In the genomic region with DNA sequence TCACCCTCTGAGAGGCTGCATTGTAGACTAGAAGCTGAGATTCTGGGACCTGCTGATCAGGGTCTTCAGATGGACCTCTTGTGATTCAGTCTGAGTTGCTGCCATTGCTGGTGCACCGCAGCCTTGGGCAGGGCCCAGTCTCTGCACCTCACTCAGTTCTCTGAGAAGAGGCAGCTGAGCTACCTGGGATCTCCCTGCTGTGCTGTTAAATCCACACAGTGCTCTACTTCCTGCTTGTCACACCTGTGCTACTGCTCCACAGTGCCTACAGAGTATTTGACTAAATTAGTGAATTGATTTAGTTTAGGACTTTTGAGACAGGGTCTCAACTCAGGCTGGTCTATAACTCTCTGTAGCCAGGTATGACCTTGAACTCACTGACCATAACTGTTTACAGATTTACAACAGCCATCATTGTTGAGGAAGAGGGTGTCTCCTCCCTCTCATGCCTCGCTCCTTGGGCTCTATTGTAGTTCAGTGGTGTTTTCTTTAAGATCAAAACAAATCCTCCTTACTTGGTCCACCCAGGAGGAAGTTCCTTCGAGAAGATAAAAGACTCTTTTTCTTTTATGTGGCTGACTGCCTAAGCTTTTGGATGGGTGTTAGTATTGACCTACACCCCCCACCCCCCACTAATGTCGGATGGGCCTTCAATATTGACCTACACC, we compare ENCODE assay signal across 20 mouse cellular contexts. TPM values are rescaled to one million over a fixed set of nuclear protein-coding genes. Genes with fewer than 3 reads are reported as not detected.
DNase-seq lines count a peak whose midpoint lies in the region; ATAC-seq and TF ChIP-seq lines count a peak whose summit lies in the region.
"Had no signal": no experiment of that assay in that cellular context is flagged by ENCODE, and none has a peak within 500 bp of the region (broad histone marks: within the 10 kb centered on the region; RNA-seq: fewer than 3 reads in every experiment).

No protein-coding gene starts in this region.

- peak overlapping the region; percentile 29 for H3K27ac ChIP-seq in heart, adult 2 months
- 0 out of 2 replicates have a peak overlapping the region, but pooled peaks have one; percentile 11 for H3K27ac ChIP-seq in liver, postnatal 0 days (ENCODE audit: low read depth)
- H3K27ac ChIP-seq in olfactory bulb, adult 2 months (ENCODE audit: insufficient read depth, low read depth, low read length), result 0 out of 2 replicates have a peak overlapping the region, but pooled peaks have one; percentile 3
- no peak overlapping the region for H3K27ac ChIP-seq in forebrain, embryonic 15.5 days (replicated peaks)
- H3K27ac ChIP-seq in forebrain, embryonic 16.5 days (ENCODE audit: low read length), result no peak overlapping the region
- H3K27ac ChIP-seq: embryonic facial prominence, embryonic 10.5 days; forebrain, embryonic 13.5 days had no signal

- H3K79me2 ChIP-seq in heart, adult 2 months (replicated peaks; ENCODE audit: control insufficient read depth, insufficient read depth, low read length), result peaks cover 5% of the 10 kb centered on the region

- ATAC-seq in liver, postnatal 0 days, result no peak
- no peak for ATAC-seq in forebrain, embryonic 15.5 days (replicated peaks)
- ATAC-seq in forebrain, embryonic 16.5 days, result no peak
- ATAC-seq: forebrain, embryonic 13.5 days; intestine, postnatal 0 days had no signal

- no peaks in the 10 kb centered on the region for H3K27me3 ChIP-seq in heart, adult 2 months (ENCODE audit: control insufficient read depth, insufficient read depth, low read length)
- no peaks in the 10 kb centered on the region for H3K27me3 ChIP-seq in liver, postnatal 0 days (ENCODE audit: insufficient read depth, low read length)
- no peaks in the 10 kb centered on the region for H3K27me3 ChIP-seq in forebrain, embryonic 15.5 days
- no peaks in the 10 kb centered on the region for H3K27me3 ChIP-seq in forebrain, embryonic 16.5 days (replicated peaks; ENCODE audit: control insufficient read depth, insufficient read depth, low read length)
- H3K27me3 ChIP-seq: forebrain, embryonic 13.5 days; heart, embryonic 12.5 days had no signal

- H3K36me3 ChIP-seq in heart, adult 2 months (ENCODE audit: control insufficient read depth, insufficient read depth, low read length), result peaks cover 3% of the 10 kb centered on the region
- H3K36me3 ChIP-seq in liver, postnatal 0 days (replicated peaks; ENCODE audit: insufficient read depth, low read length), result peaks cover 21% of the 10 kb centered on the region
- no peaks in the 10 kb centered on the region for H3K36me3 ChIP-seq in forebrain, embryonic 15.5 days
- no peaks in the 10 kb centered on the region for H3K36me3 ChIP-seq in forebrain, embryonic 16.5 days (ENCODE audit: control insufficient read depth, insufficient read depth)

- intact Hi-C loops in heart, adult 2 months (cut with DNase I), result no loop called here
- intact Hi-C loops in heart, postnatal 14 days (cut with DNase I), result no loop called here

- no peak for TF ChIP-seq POLR2A in heart, adult 2 months (IDR thresholded peaks at IDR 0.05; ENCODE audit: insufficient read depth, low read depth, low read length)
- TF ChIP-seq POLR2A in olfactory bulb, adult 2 months (IDR thresholded peaks at IDR 0.05; ENCODE audit: insufficient read depth, low read depth, low read length), result no peak

- no peak overlapping the region for H3K4me2 ChIP-seq in liver, postnatal 0 days (ENCODE audit: low read depth, low read length)
- H3K4me2 ChIP-seq in forebrain, embryonic 15.5 days (replicated peaks), result no peak overlapping the region
- no peak overlapping the region for H3K4me2 ChIP-seq in forebrain, embryonic 16.5 days (ENCODE audit: low read length)
- H3K4me2 ChIP-seq: forebrain, embryonic 13.5 days; heart, embryonic 12.5 days; liver, embryonic 11.5 days; lung, embryonic 14.5 days had no signal

- no peaks in the 10 kb centered on the region for H3K9me3 ChIP-seq in liver, postnatal 0 days (ENCODE audit: low read length)
- H3K9me3 ChIP-seq in forebrain, embryonic 15.5 days, result no peaks in the 10 kb centered on the region
- H3K9me3 ChIP-seq in forebrain, embryonic 16.5 days (ENCODE audit: control insufficient read depth, low read length), result no peaks in the 10 kb centered on the region
- H3K9me3 ChIP-seq: embryonic facial prominence, embryonic 10.5 days; forebrain, embryonic 13.5 days; heart, embryonic 12.5 days had no signal

- H3K4me1 ChIP-seq in heart, adult 2 months (ENCODE audit: control insufficient read depth, insufficient read depth, low read length), result peaks cover 44% of the 10 kb centered on the region
- peaks cover 36% of the 10 kb centered on the region for H3K4me1 ChIP-seq in liver, postnatal 0 days (ENCODE audit: insufficient read depth)
- peaks cover 26% of the 10 kb centered on the region for H3K4me1 ChIP-seq in olfactory bulb, adult 2 months (ENCODE audit: control insufficient read depth, insufficient read depth, low read length)
- no peaks in the 10 kb centered on the region for H3K4me1 ChIP-seq in forebrain, embryonic 15.5 days
- no peaks in the 10 kb centered on the region for H3K4me1 ChIP-seq in forebrain, embryonic 16.5 days (replicated peaks; ENCODE audit: control insufficient read depth, insufficient read depth, low read length)
- H3K4me1 ChIP-seq: forebrain, embryonic 13.5 days had no signal

- no peak for TF ChIP-seq EP300 in heart, adult 2 months (IDR thresholded peaks at IDR 0.05; ENCODE audit: insufficient read depth, low read depth, low read length)
- TF ChIP-seq EP300 in liver, postnatal 0 days (IDR thresholded peaks at IDR 0.05; ENCODE audit: low read depth), result no peak

- DNase-seq in heart, adult 2 months, result no peak
- no peak for DNase-seq in heart, postnatal 14 days
- DNase-seq in liver, postnatal 0 days, result no peak
- DNase-seq in liver (no peak), R1 (ENCODE audit: low read depth, low spot score) (peak; percentile 81)
- DNase-seq: adrenal gland, postnatal 10 days; cerebellum, adult 11-12 months; cerebellum, postnatal 25 days; kidney, postnatal 14 days; layer of hippocampus, adult 9-11 months; lung, embryonic 14.5 days; right cerebral cortex, postnatal 4 days had no signal

- no peak overlapping the region for H3K9ac ChIP-seq in heart, adult 2 months (ENCODE audit: low read depth, low read length)
- peak overlapping the region; percentile 7; the same call in 1 of the 2 replicates for H3K9ac ChIP-seq in liver, postnatal 0 days (replicated peaks)
- no peak overlapping the region for H3K9ac ChIP-seq in forebrain, embryonic 15.5 days (replicated peaks)
- H3K9ac ChIP-seq in forebrain, embryonic 16.5 days (replicated peaks; ENCODE audit: low read depth, low read length), result no peak overlapping the region
- H3K9ac ChIP-seq: forebrain, embryonic 13.5 days; heart, embryonic 12.5 days; lung, embryonic 14.5 days had no signal

- H3K4me3 ChIP-seq in heart, adult 2 months, result no peak overlapping the region
- H3K4me3 ChIP-seq in liver, postnatal 0 days (ENCODE audit: low read depth, low read length), result no peak overlapping the region
- no peak overlapping the region for H3K4me3 ChIP-seq in olfactory bulb, adult 2 months (ENCODE audit: insufficient read depth, low read depth, low read length)
- no peak overlapping the region for H3K4me3 ChIP-seq in forebrain, embryonic 15.5 days
- H3K4me3 ChIP-seq in forebrain, embryonic 16.5 days (replicated peaks; ENCODE audit: low read length), result no peak overlapping the region
- H3K4me3 ChIP-seq: embryonic facial prominence, embryonic 10.5 days; forebrain, embryonic 13.5 days; heart, embryonic 12.5 days had no signal

- WGBS in heart, adult 2 months, result 54% methylated on average over 4 of the region's 4 CpGs
- WGBS in liver, postnatal 0 days (ENCODE audit: insufficient replicate concordance), result 53% methylated on average over 4 of the region's 4 CpGs
- 53% methylated on average over 4 of the region's 4 CpGs for WGBS in olfactory bulb, adult 2 months
- 63% methylated on average over 4 of the region's 4 CpGs for WGBS in forebrain, embryonic 15.5 days
- WGBS in forebrain, embryonic 16.5 days, result 56% methylated on average over 4 of the region's 4 CpGs

- no peak for TF ChIP-seq CTCF in heart, adult 2 months (IDR thresholded peaks at IDR 0.05)
- no peak for TF ChIP-seq CTCF in liver, postnatal 0 days (IDR thresholded peaks at IDR 0.05; ENCODE audit: low read depth)
- no peak for TF ChIP-seq CTCF in olfactory bulb, adult 2 months (IDR thresholded peaks at IDR 0.05; ENCODE audit: insufficient read depth, low read depth, low read length)

RNA-seq across cellular contexts. Expression of gene Dnm2, which starts 30.5 kb away (rescaled TPM):
- 10 to 100 TPM; 63.9 to 64.8 TPM for total RNA-seq in heart, adult 2 months (2021)
- 52.1 and 68.2 TPM in 2 replicates for polyA plus RNA-seq in heart, adult 2 months (2012; rRNA removed)
- total RNA-seq in heart, postnatal 14 days (2021), result 10 to 100 TPM; 78.3 to 81.6 TPM
- polyA plus RNA-seq in liver, postnatal 0 days (2015; fragmentation: Nextera tagmentation; extraction: Ambion mirVana), result 29.5 and 35.2 TPM in 2 replicates
- polyA plus RNA-seq in olfactory bulb, adult 2 months (2012; ENCODE audit: insufficient read depth, insufficient read length, low replicate concordance, missing spikeins), result 371 TPM in 1 of 2 replicates, not detected in the other
- 74.7 and 77.1 TPM in 2 replicates for polyA plus RNA-seq in forebrain, embryonic 15.5 days (2015; fragmentation: Nextera tagmentation; extraction: Ambion mirVana)
- 76.1 and 82.5 TPM in 2 replicates for polyA plus RNA-seq in forebrain, embryonic 16.5 days (2015; fragmentation: Nextera tagmentation; extraction: Ambion mirVana)

RNA-seq across cellular contexts. Expression of gene Qtrt1, which starts 43.6 kb away (rescaled TPM):
- 1 to 10 TPM; 8.3 to 8.5 TPM for total RNA-seq in heart, adult 2 months (2021)
- 19.2 and 20.8 TPM in 2 replicates for polyA plus RNA-seq in heart, adult 2 months (2012; rRNA removed)
- total RNA-seq in heart, postnatal 14 days (2021), result 10 to 100 TPM in 1 of 2 experiments, 1 to 10 TPM in 1; 8.5 to 11.2 TPM
- polyA plus RNA-seq in liver, postnatal 0 days (2015; fragmentation: Nextera tagmentation; extraction: Ambion mirVana), result 11.3 and 13.7 TPM in 2 replicates
- polyA plus RNA-seq in olfactory bulb, adult 2 months (2012; ENCODE audit: insufficient read depth, insufficient read length, low replicate concordance, missing spikeins), result not detected in 2 replicates
- polyA plus RNA-seq in forebrain, embryonic 15.5 days (2015; fragmentation: Nextera tagmentation; extraction: Ambion mirVana), result 45.7 and 49.1 TPM in 2 replicates
- 48.4 and 53.8 TPM in 2 replicates for polyA plus RNA-seq in forebrain, embryonic 16.5 days (2015; fragmentation: Nextera tagmentation; extraction: Ambion mirVana)

RNA-seq across cellular contexts. Expression of gene Tmed1, which starts 54.8 kb away (rescaled TPM):
- 10 to 100 TPM; 40.9 to 47.2 TPM for total RNA-seq in heart, adult 2 months (2021)
- polyA plus RNA-seq in heart, adult 2 months (2012; rRNA removed), result 48.1 and 58.9 TPM in 2 replicates
- 10 to 100 TPM; 40.7 to 44.5 TPM for total RNA-seq in heart, postnatal 14 days (2021)
- polyA plus RNA-seq in liver, postnatal 0 days (2015; fragmentation: Nextera tagmentation; extraction: Ambion mirVana), result 34.6 and 38.0 TPM in 2 replicates
- not detected in 2 replicates for polyA plus RNA-seq in olfactory bulb, adult 2 months (2012; ENCODE audit: insufficient read depth, insufficient read length, low replicate concordance, missing spikeins)
- polyA plus RNA-seq in forebrain, embryonic 15.5 days (2015; fragmentation: Nextera tagmentation; extraction: Ambion mirVana), result 56.4 and 57.7 TPM in 2 replicates
- polyA plus RNA-seq in forebrain, embryonic 16.5 days (2015; fragmentation: Nextera tagmentation; extraction: Ambion mirVana), result 52.7 and 54.6 TPM in 2 replicates

Comparison
In these comparisons a context has a peak if more than half of its experiments do, and no peak if none do; other contexts are left out.
1. H3K27ac ChIP-seq: peak in heart, adult 2 months (single experiment), liver, postnatal 0 days (single experiment) and olfactory bulb, adult 2 months (single experiment); none in forebrain, embryonic 15.5 days (single experiment) and forebrain, embryonic 16.5 days (single experiment).
2. RNA of gene Qtrt1, which starts 43.6 kb away (polyA plus RNA-seq): 48.4 to 53.8 TPM in forebrain, embryonic 16.5 days, 45.7 to 49.1 TPM in forebrain, embryonic 15.5 days, 19.2 to 20.8 TPM in heart, adult 2 months and 11.3 to 13.7 TPM in liver, postnatal 0 days; not detected in olfactory bulb, adult 2 months; every median in the first group is over 10 times any median in the second.